In the genomic region with DNA sequence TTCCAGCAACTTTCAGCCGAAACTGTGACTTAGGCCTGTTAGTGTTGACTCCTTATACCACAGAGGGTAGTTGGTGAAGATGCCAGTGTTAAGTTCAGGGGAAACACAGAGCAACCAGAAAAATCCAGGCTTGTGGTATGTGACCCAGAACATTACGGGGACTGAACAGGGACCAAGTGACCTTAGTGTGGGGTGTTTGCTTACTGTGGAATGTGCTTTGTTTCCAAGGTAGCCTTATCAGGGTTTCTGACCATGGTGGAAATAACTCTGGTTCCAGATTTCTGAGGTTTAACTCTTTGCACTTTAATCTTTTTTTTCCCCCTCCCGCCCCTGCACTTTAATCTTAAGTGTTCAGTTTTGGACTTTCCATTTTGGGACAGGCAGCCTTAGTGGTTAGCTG, we compare ENCODE assay signal across 1 mouse cellular context.
TF ChIP-seq lines count a peak whose summit lies in the region.

No protein-coding gene starts in this region.

TF ChIP-seq in myocyte, 11 proteins besides CTCF, POLR2A, EP300 and RAD21 (continued from another document):
- no peak for TF ChIP-seq MYOG (IDR thresholded peaks at IDR 0.05; ENCODE audit: control insufficient read depth in 1 of 3, insufficient read depth in 1 of 3, insufficient read length in 2 of 3, low read depth in 2 of 3)
- no peak for TF ChIP-seq SRF (IDR thresholded peaks at IDR 0.05; ENCODE audit: control insufficient read depth, insufficient read length, low read depth)
- no peak for TF ChIP-seq CEBPB (IDR thresholded peaks at IDR 0.05; ENCODE audit: insufficient read depth, poor library complexity, severe bottlenecking)
- TF ChIP-seq TCF12 (IDR thresholded peaks at IDR 0.05; ENCODE audit: insufficient read depth, poor library complexity, severe bottlenecking), result no peak
TF ChIP-seq in myocyte: peak in this region for 0.
